8 mouse cellular contexts compared by ENCODE assay signal in the genomic region with DNA sequence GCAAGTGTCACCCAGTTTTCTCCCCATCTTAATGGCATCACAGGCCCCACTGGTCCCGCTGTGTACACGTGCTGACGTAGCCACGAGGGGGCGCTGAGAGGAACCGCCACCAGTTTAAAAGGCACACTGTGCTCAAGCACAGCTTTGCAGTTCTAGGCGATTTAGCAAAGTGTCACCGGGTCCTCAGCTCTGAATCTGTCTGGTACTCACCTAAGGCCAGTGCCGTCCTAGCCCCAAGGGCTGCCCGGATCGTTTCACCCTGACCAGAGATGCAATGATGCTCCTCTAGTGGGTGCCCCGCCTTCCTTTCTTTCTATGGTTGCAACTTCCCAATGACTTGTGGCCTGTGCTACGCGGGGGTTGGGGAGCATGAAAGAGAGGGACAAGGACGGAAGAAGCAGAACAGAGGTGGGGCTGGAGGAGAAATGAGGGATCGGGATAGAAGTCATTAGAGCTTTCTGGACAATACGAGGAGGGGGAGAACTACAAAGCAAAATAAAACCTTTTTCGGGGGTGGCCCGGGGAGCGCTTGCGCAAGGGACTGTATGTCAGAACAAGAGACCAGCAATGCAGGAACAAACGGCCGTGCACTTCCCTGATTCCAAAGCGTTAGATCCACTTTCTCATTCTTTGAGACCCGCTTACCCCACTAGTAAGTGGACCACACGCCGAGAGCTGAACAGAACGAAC. TPM values are rescaled to one million over a fixed set of nuclear protein-coding genes. Genes with fewer than 3 reads are reported as not detected.
DNase-seq lines count a peak whose midpoint lies in the region; ATAC-seq and TF ChIP-seq lines count a peak whose summit lies in the region.

No protein-coding gene starts in this region.

- H3K9me3 ChIP-seq in hindbrain, embryonic 10.5 days, result no peaks in the 10 kb centered on the region
- H3K9me3 ChIP-seq in lung, postnatal 0 days (ENCODE audit: low read length), result no peaks in the 10 kb centered on the region

- DNase-seq in Muller cell, postnatal 12 days (ENCODE audit: inconsistent ontology term), result peak; percentile 62
- DNase-seq in cerebellum, adult 9-11 months, result peak; percentile 71
- peak; percentile 48 to 82 for DNase-seq in frontal cortex, adult 2 months (ENCODE audit: extremely low spot score in 1 of 2, low spot score in 1 of 2)
- peak; percentile 79 for DNase-seq in hindbrain, embryonic 10.5 days (ENCODE audit: low spot score)
- DNase-seq in layer of hippocampus, adult 9-11 months, result peak; percentile 61
- DNase-seq in lung, postnatal 0 days (ENCODE audit: low spot score), result peak; percentile 75
- peak; percentile 54 for DNase-seq in ovary, adult 18-20 months (ENCODE audit: low spot score)
- peak; percentile 77 to 91 for DNase-seq in thymus, postnatal 10 days (ENCODE audit: low spot score in 2 of 2)

- peak; percentile 90 for TF ChIP-seq CTCF in lung, postnatal 0 days (IDR thresholded peaks at IDR 0.05)

- H3K36me3 ChIP-seq in hindbrain, embryonic 10.5 days, result no peaks in the 10 kb centered on the region
- H3K36me3 ChIP-seq in lung, postnatal 0 days (ENCODE audit: insufficient read depth, low read length), result no peaks in the 10 kb centered on the region

- peak overlapping the region; percentile 59 for H3K27ac ChIP-seq in hindbrain, embryonic 10.5 days
- no peak overlapping the region for H3K27ac ChIP-seq in lung, postnatal 0 days (ENCODE audit: low read length)

- peaks cover 52% of the 10 kb centered on the region for H3K27me3 ChIP-seq in hindbrain, embryonic 10.5 days (ENCODE audit: insufficient read depth, poor library complexity, severe bottlenecking)
- H3K27me3 ChIP-seq in lung, postnatal 0 days (replicated peaks; ENCODE audit: insufficient read depth, low read length), result no peaks in the 10 kb centered on the region

- peak overlapping the region; percentile 23; the same call in 1 of the 2 replicates for H3K9ac ChIP-seq in lung, postnatal 0 days (replicated peaks; ENCODE audit: low read depth)

- peak; percentile 62 for ATAC-seq in lung, postnatal 0 days

- H3K4me3 ChIP-seq in hindbrain, embryonic 10.5 days, result peak overlapping the region; percentile 56
- peak overlapping the region; percentile 39 for H3K4me3 ChIP-seq in lung, postnatal 0 days (ENCODE audit: low read depth, low read length)

- H3K4me1 ChIP-seq in hindbrain, embryonic 10.5 days (replicated peaks), result peaks cover 34% of the 10 kb centered on the region
- peaks cover 11% of the 10 kb centered on the region; the same call in 1 of the 2 replicates for H3K4me1 ChIP-seq in lung, postnatal 0 days (ENCODE audit: insufficient read depth, low read depth, low read length)

- H3K4me2 ChIP-seq in lung, postnatal 0 days (replicated peaks; ENCODE audit: low read depth, low read length), result peak overlapping the region; percentile 82

- WGBS in hindbrain, embryonic 10.5 days, result 2% methylated on average over 28 of the region's 28 CpGs
- 3% methylated on average over 28 of the region's 28 CpGs for WGBS in lung, postnatal 0 days

- TF ChIP-seq EP300 in lung, postnatal 0 days (IDR thresholded peaks at IDR 0.05), result no peak

RNA-seq across cellular contexts. Expression of a gene that starts 6.3 kb away (rescaled TPM):
- not detected in 2 replicates for polyA plus RNA-seq in frontal cortex, adult 2 months (2012; rRNA removed)
- polyA plus RNA-seq in hindbrain, embryonic 10.5 days (2016; fragmentation: Nextera tagmentation; extraction: Ambion mirVana), result not detected in 2 replicates
- polyA plus RNA-seq in lung, postnatal 0 days (2015; fragmentation: Nextera tagmentation; extraction: Ambion mirVana), result not detected in 2 replicates

RNA-seq across cellular contexts. Expression of a gene that starts 22.8 kb away (rescaled TPM):
- 25.0 and 26.1 TPM in 2 replicates for polyA plus RNA-seq in frontal cortex, adult 2 months (2012; rRNA removed)
- 6.4 and 7.4 TPM in 2 replicates for polyA plus RNA-seq in hindbrain, embryonic 10.5 days (2016; fragmentation: Nextera tagmentation; extraction: Ambion mirVana)
- 3.1 and 3.7 TPM in 2 replicates for polyA plus RNA-seq in lung, postnatal 0 days (2015; fragmentation: Nextera tagmentation; extraction: Ambion mirVana)

RNA-seq across cellular contexts. Expression of a gene that starts 52.2 kb away (rescaled TPM):
- polyA plus RNA-seq in frontal cortex, adult 2 months (2012; rRNA removed), result 2.5 and 3.3 TPM in 2 replicates
- polyA plus RNA-seq in hindbrain, embryonic 10.5 days (2016; fragmentation: Nextera tagmentation; extraction: Ambion mirVana), result 0.50 and 0.76 TPM in 2 replicates
- polyA plus RNA-seq in lung, postnatal 0 days (2015; fragmentation: Nextera tagmentation; extraction: Ambion mirVana), result 6.1 and 6.5 TPM in 2 replicates
